Mouse (Mus musculus): Measurements from ENCODE around the gene Mat2b. TPM values are rescaled to one million over a fixed set of nuclear protein-coding genes. Genes with fewer than 3 reads are reported as not detected.
A peak's percentile ranks its signal among the peaks of the same experiment; 100 is the strongest.
"Not testable (repeated sequence)": the region's sequence is repeated elsewhere in the genome, so short reads cannot be mapped to it uniquely, and the experiment has no call there.

Gene Mat2b
- 78.5 and 80.2 TPM in 2 replicates for polyA plus RNA-seq (2016; fragmentation: Nextera tagmentation; extraction: Ambion mirVana)

DNA sequence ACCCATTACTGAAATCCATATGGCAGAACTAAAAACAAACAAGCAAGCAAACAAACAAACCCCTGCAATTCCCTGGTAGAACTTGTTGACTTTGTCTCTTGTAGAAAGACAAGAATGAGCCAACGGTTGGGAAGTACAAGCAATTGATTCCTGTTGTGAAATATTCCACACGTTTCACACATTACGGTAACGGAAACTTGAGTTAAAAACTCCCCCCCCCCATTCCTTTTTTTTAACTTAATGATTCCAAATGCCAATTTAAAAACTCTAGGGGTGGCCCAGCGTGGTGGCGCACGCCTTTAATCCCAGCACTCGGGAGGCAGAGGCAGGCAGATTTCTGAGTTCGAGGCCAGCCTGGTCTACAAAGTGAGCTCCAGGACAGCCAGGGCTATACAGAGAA is at the start of gene Mat2b:
Gene Mat2b, minus strand, starts transcription at position 101 of the 400 bp plus-strand sequence.
- ATAC-seq (ENCODE audit: low FRiP score, low read depth): no peak
- 86% methylated on average over 9 of the region's 9 CpGs for WGBS
- peak within 1 kb of the TSS; percentile 87 for H3K27ac ChIP-seq
- peak within 1 kb of the TSS; percentile 83 for H3K4me3 ChIP-seq
- peak within 1 kb of the TSS; percentile 88 for H3K4me2 ChIP-seq (replicated peaks)
- H3K9ac ChIP-seq: peak within 1 kb of the TSS; percentile 78
- no peaks in the 10 kb centered on the region for H3K36me3 ChIP-seq
- H3K4me1 ChIP-seq: peaks cover 21% of the 10 kb centered on the region
- H3K27me3 ChIP-seq (replicated peaks): no peaks in the 10 kb centered on the region
- H3K9me3 ChIP-seq: no peaks in the 10 kb centered on the region

DNA sequence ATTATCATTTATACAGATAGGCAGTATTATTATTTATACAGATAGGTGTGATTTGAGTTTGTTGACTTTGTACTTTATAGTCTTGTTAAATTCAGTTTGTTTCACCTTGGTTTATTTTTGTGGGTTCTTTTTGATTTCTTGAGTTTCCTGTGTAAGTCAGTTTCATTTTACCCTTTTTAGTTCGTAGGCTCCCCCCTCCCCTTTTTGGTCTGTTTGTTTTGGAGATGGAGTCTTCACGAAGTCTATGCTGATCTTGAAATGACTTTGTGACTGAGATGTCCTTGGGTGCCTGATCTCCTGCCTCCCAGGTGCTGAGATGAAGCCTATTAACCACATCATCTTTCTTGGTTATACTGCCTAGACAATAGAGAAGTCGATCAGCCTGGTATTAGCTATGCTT is 49.3 kb upstream of the Mat2b start:
- WGBS: 84% methylated on average over 3 of the region's 3 CpGs
- no peak for ATAC-seq (ENCODE audit: low FRiP score, low read depth)
- Histone ChIP-seq H3K27me3 (replicated peaks) (no peaks in the 10 kb centered on the region), H3K4me3 (no peak overlapping the region), H3K4me1 (no peaks in the 10 kb centered on the region), H3K27ac (no peak overlapping the region), H3K9me3 (no peaks in the 10 kb centered on the region), H3K36me3 (peaks cover 17% of the 10 kb centered on the region), H3K4me2 (replicated peaks) (no peak overlapping the region), H3K9ac (no peak overlapping the region)

DNA sequence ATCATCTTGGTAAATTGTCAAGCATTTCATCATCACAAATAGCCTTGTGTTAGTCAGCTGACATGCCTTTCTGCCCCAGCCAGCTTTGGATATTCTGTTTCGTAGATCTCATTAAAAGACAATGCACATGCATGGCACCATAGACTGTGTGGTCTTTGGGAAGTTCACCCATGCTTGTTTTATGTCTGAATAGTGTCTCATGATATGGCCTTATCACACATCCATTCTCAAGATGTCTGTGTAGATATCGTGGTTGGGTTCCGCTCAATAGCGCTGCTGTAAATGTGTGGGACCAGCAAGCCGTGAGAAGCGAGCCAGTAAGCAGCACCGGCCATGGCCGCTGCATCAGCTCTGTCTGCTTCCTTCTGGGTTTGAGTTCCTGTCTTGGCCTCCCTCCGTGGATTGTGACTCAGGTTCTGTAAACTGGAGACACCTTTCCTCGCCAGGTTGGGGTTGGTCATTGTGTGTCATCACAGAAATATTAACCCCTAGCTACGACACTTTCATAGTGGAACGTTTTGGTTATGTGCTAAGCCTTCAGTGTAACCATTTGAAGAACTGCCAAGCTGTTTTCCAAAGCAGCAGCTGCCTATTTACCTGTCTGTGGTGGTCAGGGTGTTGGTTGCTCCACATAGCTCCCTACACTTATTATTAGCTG is 46.7 kb upstream of the Mat2b start:
- Histone ChIP-seq H3K4me3 (no peak overlapping the region), H3K4me2 (replicated peaks) (no peak overlapping the region), H3K4me1 (no peaks in the 10 kb centered on the region), H3K36me3 (peaks cover 39% of the 10 kb centered on the region), H3K27me3 (replicated peaks) (no peaks in the 10 kb centered on the region), H3K9ac (no peak overlapping the region), H3K27ac (no peak overlapping the region), H3K9me3 (no peaks in the 10 kb centered on the region)
- ATAC-seq (ENCODE audit: low FRiP score, low read depth): no peak
- 92% methylated on average over 12 of the region's 12 CpGs for WGBS

DNA sequence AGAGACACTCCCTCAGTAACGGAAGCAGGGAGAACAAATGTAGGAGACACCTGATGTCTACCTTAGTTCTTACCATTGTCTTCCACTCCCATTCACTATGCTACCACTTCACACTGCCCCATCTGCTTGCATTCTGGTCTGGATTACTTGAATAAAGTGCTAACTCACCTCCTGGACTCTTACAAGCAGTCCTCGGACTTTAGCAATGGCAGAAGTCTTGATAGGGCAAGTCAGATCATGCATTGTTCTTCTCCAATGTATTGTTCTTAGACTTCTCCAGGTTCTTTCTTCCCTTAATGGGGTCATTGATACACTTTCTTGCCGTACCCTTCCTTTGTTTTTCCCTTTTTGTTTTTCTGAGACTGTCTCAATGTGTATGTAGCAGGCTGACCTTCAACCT is 42.4 kb upstream of the Mat2b start:
- 90% methylated on average over 3 of the region's 3 CpGs for WGBS
- Histone ChIP-seq H3K4me2 (replicated peaks) (no peak overlapping the region), H3K4me1 (peaks cover 16% of the 10 kb centered on the region), H3K27me3 (replicated peaks) (no peaks in the 10 kb centered on the region), H3K9ac (no peak overlapping the region), H3K27ac (no peak overlapping the region), H3K4me3 (no peak overlapping the region), H3K36me3 (peaks cover 43% of the 10 kb centered on the region), H3K9me3 (no peaks in the 10 kb centered on the region)
- ATAC-seq (ENCODE audit: low FRiP score, low read depth): no peak

- no peak for ATAC-seq (ENCODE audit: low FRiP score, low read depth)
- Histone ChIP-seq H3K9me3 (no peaks in the 10 kb centered on the region), H3K36me3 (peaks cover 26% of the 10 kb centered on the region), H3K4me3 (peak overlapping the region; percentile 87), H3K27ac (no peak overlapping the region), H3K27me3 (replicated peaks) (no peaks in the 10 kb centered on the region), H3K9ac (peak overlapping the region; percentile 89), H3K4me1 (peaks cover 24% of the 10 kb centered on the region), H3K4me2 (replicated peaks) (peak overlapping the region; percentile 77)
- WGBS: 7% methylated on average over 11 of the region's 11 CpGs
Observed at GRCm38 (mm10) chr11:40734251-40734752, 39.3 kb upstream of the Mat2b start.

GRCm38 (mm10) chr11:40733339-40734174 is 38.6 kb upstream of the Mat2b start, which contains the start of the genes Hmmr and Nudcd2:
Gene Hmmr (minus strand): TSS chr11:40733422.
Gene Nudcd2 (plus strand): TSS chr11:40733667.
- under 1% methylated on average over 52 of the region's 52 CpGs for WGBS
- H3K9me3 ChIP-seq: no peaks in the 10 kb centered on the region
- ATAC-seq (ENCODE audit: low FRiP score, low read depth): peak; percentile 99

GRCm38 (mm10) chr11:40732997-40733338 is 38.0 kb upstream of the Mat2b start:
- Histone ChIP-seq H3K4me1 (peaks cover 24% of the 10 kb centered on the region), H3K27ac (no peak overlapping the region), H3K9me3 (no peaks in the 10 kb centered on the region), H3K4me3 (peak overlapping the region; percentile 53), H3K4me2 (replicated peaks) (peak overlapping the region; percentile 72), H3K36me3 (peaks cover 15% of the 10 kb centered on the region), H3K27me3 (replicated peaks) (no peaks in the 10 kb centered on the region), H3K9ac (peak overlapping the region; percentile 36; the same call in 1 of the 2 replicates)
- ATAC-seq (ENCODE audit: low FRiP score, low read depth): no peak
- WGBS: 2% methylated on average over 14 of the region's 14 CpGs

More at GRCm38 (mm10) chr11:40733339-40734174, 38.6 kb upstream of the Mat2b start, which contains the start of the genes Hmmr and Nudcd2:
- Histone ChIP-seq H3K36me3 (peaks cover 19% of the 10 kb centered on the region), H3K9ac (peak within 1 kb of the TSS; percentile 89), H3K4me3 (peak within 1 kb of the TSS; percentile 87), H3K4me1 (peaks cover 24% of the 10 kb centered on the region), H3K27me3 (replicated peaks) (no peaks in the 10 kb centered on the region), H3K27ac (peak within 1 kb of the TSS; percentile 33; the same call in 1 of the 2 replicates), H3K4me2 (replicated peaks) (peak within 1 kb of the TSS; percentile 77)

DNA sequence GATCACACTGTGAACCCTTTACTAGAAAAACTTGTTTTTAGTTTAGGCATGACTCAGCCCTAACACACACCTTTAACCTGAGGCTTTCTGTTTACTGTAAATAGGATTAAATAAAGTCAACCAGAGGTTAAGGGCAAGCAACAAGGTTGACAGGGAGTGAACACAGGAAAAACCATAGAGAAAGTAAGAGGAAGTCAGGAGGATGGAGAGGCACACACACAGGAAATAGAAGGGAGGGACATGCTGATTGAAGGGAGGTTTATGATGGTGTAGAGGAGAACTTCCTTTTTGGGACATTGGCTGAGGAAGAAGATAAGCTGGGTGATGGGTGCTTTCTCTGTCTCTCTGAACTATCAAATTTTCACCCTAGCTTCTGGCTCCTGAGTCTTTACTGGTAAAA is 23.3 kb upstream of the Mat2b start:
- Histone ChIP-seq H3K9me3 (no peaks in the 10 kb centered on the region), H3K27ac (no peak overlapping the region), H3K27me3 (replicated peaks) (no peaks in the 10 kb centered on the region), H3K4me2 (replicated peaks) (no peak overlapping the region), H3K9ac (no peak overlapping the region), H3K4me3 (no peak overlapping the region), H3K36me3 (peaks cover 64% of the 10 kb centered on the region), H3K4me1 (no peaks in the 10 kb centered on the region)
- ATAC-seq (ENCODE audit: low FRiP score, low read depth): no peak

- Histone ChIP-seq H3K27ac (no peak overlapping the region), H3K27me3 (replicated peaks) (no peaks in the 10 kb centered on the region), H3K9me3 (no peaks in the 10 kb centered on the region), H3K4me1 (no peaks in the 10 kb centered on the region), H3K4me3 (no peak overlapping the region), H3K4me2 (replicated peaks) (no peak overlapping the region), H3K9ac (no peak overlapping the region), H3K36me3 (peaks cover 51% of the 10 kb centered on the region)
- WGBS: 96% methylated on average over 5 of the region's 5 CpGs
- ATAC-seq (ENCODE audit: low FRiP score, low read depth): no peak
Observed at GRCm38 (mm10) chr11:40715524-40715923, 20.5 kb upstream of the Mat2b start.

DNA sequence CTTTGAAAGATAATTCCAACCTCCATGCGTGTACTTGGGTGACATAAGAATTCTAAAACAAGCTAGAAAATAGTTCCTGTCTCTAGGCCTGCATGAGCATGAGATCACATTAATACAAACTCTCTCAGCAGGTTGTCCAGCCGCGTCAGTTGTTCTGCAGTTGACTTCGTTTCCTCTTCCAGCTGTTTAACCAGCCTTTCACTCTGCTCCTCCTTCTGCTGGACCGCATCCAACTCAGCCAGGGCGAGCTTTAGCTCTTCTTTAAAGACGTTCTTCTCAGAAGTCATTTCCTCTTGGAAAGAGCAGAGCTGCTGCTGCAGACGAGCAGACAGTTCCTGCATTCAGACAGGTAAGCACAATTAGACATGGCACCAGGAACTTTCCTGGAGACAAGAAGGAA is 18.9 kb upstream of the Mat2b start:
- H3K9ac ChIP-seq: no peak overlapping the region

DNA sequence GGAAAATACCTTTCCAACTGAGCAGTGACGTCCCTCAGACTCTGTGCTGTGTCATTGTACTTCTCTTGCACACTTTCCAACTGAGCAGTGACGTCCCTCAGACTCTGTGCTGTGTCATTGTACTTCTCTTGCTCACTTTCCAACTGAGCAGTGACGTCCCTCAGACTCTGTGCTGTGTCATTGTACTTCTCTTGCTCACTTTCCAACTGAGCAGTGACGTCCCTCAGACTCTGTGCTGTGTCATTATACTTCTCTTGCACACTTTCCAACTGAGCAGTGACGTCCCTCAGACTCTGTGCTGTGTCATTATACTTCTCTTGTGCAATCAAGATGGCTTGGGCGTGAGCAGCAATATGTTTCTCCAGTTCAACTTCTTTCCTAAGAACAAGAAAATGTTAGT is 14.9 kb upstream of the Mat2b start:
- not testable (repeated sequence) for H3K27ac ChIP-seq; H3K4me1 ChIP-seq; H3K4me3 ChIP-seq; ATAC-seq (ENCODE audit: low FRiP score, low read depth); H3K4me2 ChIP-seq (replicated peaks); H3K9ac ChIP-seq; H3K27me3 ChIP-seq (replicated peaks); H3K9me3 ChIP-seq
- H3K36me3 ChIP-seq: peaks cover 48% of the 10 kb centered on the region
- WGBS: 91% methylated on average over 6 of the region's 6 CpGs

More for the DNA sequence above, 18.9 kb upstream of the Mat2b start:
- WGBS: 88% methylated on average over 8 of the region's 8 CpGs
- H3K4me1 ChIP-seq: no peaks in the 10 kb centered on the region
- H3K9me3 ChIP-seq: no peaks in the 10 kb centered on the region
- peaks cover 53% of the 10 kb centered on the region for H3K36me3 ChIP-seq
- no peaks in the 10 kb centered on the region for H3K27me3 ChIP-seq (replicated peaks)
- no peak overlapping the region for H3K4me2 ChIP-seq (replicated peaks)
- H3K27ac ChIP-seq: no peak overlapping the region
- ATAC-seq (ENCODE audit: low FRiP score, low read depth): no peak
- H3K4me3 ChIP-seq: no peak overlapping the region

DNA sequence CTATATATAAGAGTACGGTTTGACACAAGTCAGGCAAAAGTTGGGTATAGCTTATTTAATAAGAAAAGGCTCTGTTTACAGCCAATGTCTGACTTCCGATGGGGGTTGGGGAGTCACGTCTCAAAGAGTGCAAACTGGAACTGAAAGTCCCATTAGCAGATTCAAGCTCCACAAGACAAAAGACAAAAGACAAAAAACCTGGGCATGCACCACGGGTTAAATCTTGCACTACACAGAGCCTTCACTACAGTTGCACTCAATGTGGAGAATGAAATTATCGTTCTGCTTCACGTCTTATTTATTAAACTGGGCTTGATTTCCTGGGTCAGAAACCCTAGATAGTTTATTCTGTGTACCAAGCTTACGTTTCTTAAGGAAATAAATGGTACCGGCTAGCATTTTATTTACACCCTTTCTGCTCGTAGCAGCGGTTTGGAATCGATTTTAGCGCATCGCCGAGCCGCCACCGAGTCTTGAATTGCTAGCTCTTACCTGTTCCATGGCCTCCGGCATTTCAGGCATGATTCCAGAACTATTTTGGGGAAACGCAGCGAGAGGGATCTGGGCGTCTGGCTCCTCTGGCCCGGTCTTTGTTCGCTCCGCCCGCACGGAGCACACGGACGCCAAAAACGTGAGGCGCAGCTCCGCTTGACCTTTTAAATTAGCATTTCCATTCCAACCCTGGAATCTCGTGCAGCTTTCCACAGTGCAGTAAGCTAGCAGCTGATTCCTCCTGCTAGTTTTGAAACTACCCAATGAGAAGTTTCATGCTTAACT is 504 bp downstream of the Mat2b start:
- Histone ChIP-seq H3K36me3 (no peaks in the 10 kb centered on the region), H3K4me1 (peaks cover 21% of the 10 kb centered on the region), H3K9ac (peak overlapping the region; percentile 78), H3K27me3 (replicated peaks) (no peaks in the 10 kb centered on the region), H3K9me3 (no peaks in the 10 kb centered on the region), H3K4me2 (replicated peaks) (peak overlapping the region; percentile 88), H3K4me3 (peak overlapping the region; percentile 83), H3K27ac (peak overlapping the region; percentile 87)
- peak; percentile 52 for ATAC-seq (ENCODE audit: low FRiP score, low read depth)
- WGBS: under 1% methylated on average over 31 of the region's 31 CpGs

Data from neural tube, embryonic 12.5 days (tissue).